Mouse (Mus musculus) common myeloid progenitor, adult 5-6 weeks (primary cell): ENCODE measurements at regions not wholly inside any gene's neighbourhood (a gene's known extent, or its start where the extent isn't known, plus 50 kb on each side); places are given as distances from the start of the nearest gene placed in this dataset.
"Not testable (repeated sequence)": the region's sequence is repeated elsewhere in the genome, so short reads cannot be mapped to it uniquely, and the experiment has no call there.

Experiments used
- ATAC-seq: replicated peaks from 2 replicates; pipeline ENCODE4 v1.8.0; 2016; ENCODE audit warnings: low read depth, mild to moderate bottlenecking, moderate TSS enrichment, inconsistent platforms; ENCODE audit not compliant: poor library complexity, severe bottlenecking

DNA sequence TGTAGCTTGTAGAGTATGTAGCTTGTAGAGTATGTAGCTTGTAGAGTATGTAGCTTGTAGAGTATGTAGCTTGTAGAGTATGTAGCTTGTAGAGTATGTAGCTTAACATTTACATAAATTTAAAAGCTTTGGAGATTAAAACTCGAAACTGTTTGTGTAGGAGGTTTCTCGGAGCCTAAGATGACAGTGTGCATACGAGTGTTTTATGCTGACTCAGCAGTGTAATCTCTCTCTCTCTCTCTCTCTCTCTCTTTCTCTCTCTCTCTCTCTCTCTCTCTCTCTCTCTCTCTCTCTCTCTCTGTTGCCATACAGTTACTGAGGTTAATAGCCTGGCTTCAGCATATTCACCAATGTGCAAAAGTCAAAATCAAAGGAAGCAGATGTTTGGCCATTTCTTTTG lies 336.5 kb downstream of the Kif20b start:
- ATAC-seq, result not testable (repeated sequence)

GRCm38 (mm10) chr19:35263101-35263500 lies 340.9 kb downstream of the Kif20b start:
- no peak for ATAC-seq

DNA sequence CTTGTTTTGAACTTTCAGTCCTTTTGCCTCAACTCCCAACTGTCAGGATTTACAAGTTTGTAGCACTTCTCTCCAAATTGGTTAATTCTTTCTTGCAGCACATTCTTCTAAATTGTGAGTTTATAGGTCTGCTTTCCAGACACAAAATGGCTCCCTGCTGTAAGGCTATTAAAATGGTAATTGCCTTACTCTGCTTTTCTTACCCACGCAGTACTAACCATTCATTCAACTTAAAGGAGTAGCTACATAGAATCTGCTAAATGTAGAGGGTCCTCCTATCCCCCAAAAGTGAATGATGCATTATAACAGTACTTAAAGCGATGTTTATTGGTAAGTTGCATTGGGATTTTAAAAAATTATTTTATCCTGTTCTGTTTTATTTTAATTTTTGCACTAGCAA lies 356.2 kb downstream of the Kif20b start:
- ATAC-seq, result no peak

GRCm38 (mm10) chr19:35282775-35283447 lies 360.8 kb downstream of the Kif20b start:
- no peak for ATAC-seq

DNA sequence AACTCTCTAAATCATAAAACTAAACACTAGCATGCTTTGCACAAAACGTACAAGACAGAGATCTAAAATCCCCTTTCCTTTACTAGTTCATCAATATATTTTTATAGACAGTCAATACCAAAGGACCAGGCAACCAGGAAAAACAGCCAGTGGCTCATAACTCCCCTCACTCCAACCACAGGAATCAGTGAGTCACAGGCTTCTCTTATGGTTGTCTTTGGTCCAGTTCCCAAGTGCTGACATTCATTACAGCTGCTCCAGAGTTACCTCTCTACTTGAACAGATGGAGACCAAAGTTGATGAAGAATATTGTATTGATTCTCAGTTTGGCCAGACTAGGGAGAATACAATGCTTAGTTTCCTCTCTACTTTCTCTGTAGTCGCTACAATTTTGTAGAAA lies 376.7 kb downstream of the Kif20b start:
- ATAC-seq, result no peak

DNA sequence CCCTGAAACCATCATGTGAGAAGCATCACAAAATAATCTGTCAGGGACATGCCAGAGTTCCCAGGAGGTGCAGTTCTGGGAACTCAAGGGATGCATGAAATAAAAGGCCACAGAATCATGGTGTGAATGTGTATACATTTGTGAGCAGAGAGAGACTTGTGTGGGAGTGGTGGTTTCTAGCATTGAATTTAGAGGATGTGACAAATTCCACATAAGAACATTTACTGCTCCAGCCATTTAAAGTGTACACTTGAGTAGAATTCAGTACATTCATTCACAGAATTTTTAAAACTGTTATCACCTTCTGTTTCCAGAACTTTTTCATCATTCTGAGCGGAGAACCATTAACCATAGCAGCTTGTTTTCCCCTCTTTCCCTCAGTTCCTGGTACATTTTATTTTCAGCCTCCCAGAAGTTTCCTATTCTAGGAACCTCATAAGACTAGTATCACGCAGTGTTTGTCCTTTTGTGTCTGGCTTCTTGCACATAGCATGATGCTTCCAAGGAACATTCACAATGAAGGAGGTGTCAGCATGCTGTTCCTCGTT lies 380.6 kb downstream of the Kif20b start:
- ATAC-seq, result no peak
